Mouse (Mus musculus): ENCODE measurements around the gene Fat1. TPM values are rescaled to one million over a fixed set of nuclear protein-coding genes. Genes with fewer than 3 reads are reported as not detected.

Gene Fat1
- polyA plus RNA-seq, 1 experiment: not detected

DNA sequence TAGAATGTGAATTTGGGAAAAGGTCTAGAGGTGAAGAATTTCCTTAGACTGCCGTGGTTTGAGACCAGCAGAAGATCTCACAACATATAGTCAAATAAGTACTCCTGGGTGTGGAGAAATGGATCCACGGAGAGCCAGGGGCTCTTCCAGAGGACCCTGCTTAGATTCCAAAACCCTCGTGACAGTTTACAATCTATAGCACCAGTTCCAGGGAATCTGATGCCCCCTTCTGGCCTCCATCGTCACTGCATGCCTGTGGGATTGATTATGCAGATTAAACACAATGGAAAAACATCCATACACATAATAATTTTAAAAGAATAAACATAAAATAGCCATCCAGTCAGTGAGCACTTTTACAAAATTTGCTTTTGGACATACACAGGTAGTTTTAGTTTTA is 75.4 kb downstream of the Fat1 start:
- H3K4me3 ChIP-seq (ENCODE audit: insufficient read depth, low read depth, low read length): no peak overlapping the region
- TF ChIP-seq CTCF (IDR thresholded peaks at IDR 0.05; ENCODE audit: insufficient read depth, low read depth, low read length): no peak
- no peak for TF ChIP-seq POLR2A (IDR thresholded peaks at IDR 0.05; ENCODE audit: insufficient read depth, low read depth, low read length)
- no peak overlapping the region for H3K27ac ChIP-seq (ENCODE audit: insufficient read depth, low read depth, low read length)
- no peaks in the 10 kb centered on the region for H3K4me1 ChIP-seq (ENCODE audit: control insufficient read depth, insufficient read depth, low read length)
- 41% methylated on average over 4 of the region's 4 CpGs for WGBS

DNA sequence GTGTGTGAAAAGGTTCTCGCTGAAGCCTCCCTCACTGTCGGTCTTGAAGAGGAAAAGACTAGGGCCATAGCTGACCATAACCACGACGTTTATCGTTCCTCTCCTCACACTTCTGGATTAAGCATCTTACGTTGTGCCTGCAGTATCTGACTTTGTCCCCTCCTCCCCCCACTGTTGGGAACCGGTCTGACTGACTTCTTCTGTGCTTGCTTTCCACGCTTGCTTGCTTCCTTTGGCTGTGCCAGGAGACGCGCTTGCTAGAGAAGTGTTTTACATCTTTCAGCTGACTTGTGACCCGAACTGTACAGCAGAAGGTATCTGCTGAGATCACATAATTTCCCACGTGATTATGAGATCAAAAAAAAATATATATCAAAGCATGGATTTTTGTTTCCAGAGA is 76.5 kb downstream of the Fat1 start:
- TF ChIP-seq POLR2A (IDR thresholded peaks at IDR 0.05; ENCODE audit: insufficient read depth, low read depth, low read length) (no peak), CTCF (IDR thresholded peaks at IDR 0.05; ENCODE audit: insufficient read depth, low read depth, low read length) (no peak)
- no peak overlapping the region for H3K4me3 ChIP-seq (ENCODE audit: insufficient read depth, low read depth, low read length)
- no peaks in the 10 kb centered on the region for H3K4me1 ChIP-seq (ENCODE audit: control insufficient read depth, insufficient read depth, low read length)
- H3K27ac ChIP-seq (ENCODE audit: insufficient read depth, low read depth, low read length): no peak overlapping the region
- WGBS: 87% methylated on average over 12 of the region's 12 CpGs

GRCm38 (mm10) chr8:45013852-45014251 is 78.6 kb downstream of the Fat1 start:
- H3K27ac ChIP-seq (ENCODE audit: insufficient read depth, low read depth, low read length): no peak overlapping the region
- no peak overlapping the region for H3K4me3 ChIP-seq (ENCODE audit: insufficient read depth, low read depth, low read length)
- WGBS: 78% methylated on average over 8 of the region's 8 CpGs
- no peaks in the 10 kb centered on the region for H3K4me1 ChIP-seq (ENCODE audit: control insufficient read depth, insufficient read depth, low read length)
- no peak for TF ChIP-seq POLR2A (IDR thresholded peaks at IDR 0.05; ENCODE audit: insufficient read depth, low read depth, low read length)
- no peak for TF ChIP-seq CTCF (IDR thresholded peaks at IDR 0.05; ENCODE audit: insufficient read depth, low read depth, low read length)

- H3K4me3 ChIP-seq (ENCODE audit: insufficient read depth, low read depth, low read length): no peak overlapping the region
- TF ChIP-seq CTCF (IDR thresholded peaks at IDR 0.05; ENCODE audit: insufficient read depth, low read depth, low read length) (no peak), POLR2A (IDR thresholded peaks at IDR 0.05; ENCODE audit: insufficient read depth, low read depth, low read length) (no peak)
- H3K4me1 ChIP-seq (ENCODE audit: control insufficient read depth, insufficient read depth, low read length): no peaks in the 10 kb centered on the region
- H3K27ac ChIP-seq (ENCODE audit: insufficient read depth, low read depth, low read length): no peak overlapping the region
- 92% methylated on average over 11 of the region's 11 CpGs for WGBS
Measured at GRCm38 (mm10) chr8:45014498-45015067, 79.3 kb downstream of the Fat1 start.

GRCm38 (mm10) chr8:45015876-45016275 is 80.6 kb downstream of the Fat1 start:
- WGBS: 83% methylated on average over 8 of the region's 8 CpGs

GRCm38 (mm10) chr8:45019241-45019640 is 84.0 kb downstream of the Fat1 start:
- no peak overlapping the region for H3K4me3 ChIP-seq (ENCODE audit: insufficient read depth, low read depth, low read length)
- TF ChIP-seq POLR2A (IDR thresholded peaks at IDR 0.05; ENCODE audit: insufficient read depth, low read depth, low read length) (no peak), CTCF (IDR thresholded peaks at IDR 0.05; ENCODE audit: insufficient read depth, low read depth, low read length) (no peak)
- WGBS: 72% methylated on average over 5 of the region's 5 CpGs
- no peak overlapping the region for H3K27ac ChIP-seq (ENCODE audit: insufficient read depth, low read depth, low read length)
- H3K4me1 ChIP-seq (ENCODE audit: control insufficient read depth, insufficient read depth, low read length): peaks cover 4% of the 10 kb centered on the region; the same call in 1 of the 2 replicates

More at GRCm38 (mm10) chr8:45015876-45016275, 80.6 kb downstream of the Fat1 start:
- Histone ChIP-seq H3K4me1 (ENCODE audit: control insufficient read depth, insufficient read depth, low read length) (no peaks in the 10 kb centered on the region), H3K27ac (ENCODE audit: insufficient read depth, low read depth, low read length) (no peak overlapping the region), H3K4me3 (ENCODE audit: insufficient read depth, low read depth, low read length) (no peak overlapping the region)
- no peak for TF ChIP-seq CTCF (IDR thresholded peaks at IDR 0.05; ENCODE audit: insufficient read depth, low read depth, low read length)
- TF ChIP-seq POLR2A (IDR thresholded peaks at IDR 0.05; ENCODE audit: insufficient read depth, low read depth, low read length): no peak

GRCm38 (mm10) chr8:45021171-45021570 is 85.9 kb downstream of the Fat1 start:
- Histone ChIP-seq H3K27ac (ENCODE audit: insufficient read depth, low read depth, low read length) (no peak overlapping the region), H3K4me3 (ENCODE audit: insufficient read depth, low read depth, low read length) (no peak overlapping the region), H3K4me1 (ENCODE audit: control insufficient read depth, insufficient read depth, low read length) (peaks cover 4% of the 10 kb centered on the region; the same call in 1 of the 2 replicates)
- TF ChIP-seq POLR2A (IDR thresholded peaks at IDR 0.05; ENCODE audit: insufficient read depth, low read depth, low read length): no peak
- no peak for TF ChIP-seq CTCF (IDR thresholded peaks at IDR 0.05; ENCODE audit: insufficient read depth, low read depth, low read length)
- 85% methylated on average over 5 of the region's 5 CpGs for WGBS

GRCm38 (mm10) chr8:45021911-45022665 is 86.8 kb downstream of the Fat1 start:
- Histone ChIP-seq H3K27ac (ENCODE audit: insufficient read depth, low read depth, low read length) (no peak overlapping the region), H3K4me3 (ENCODE audit: insufficient read depth, low read depth, low read length) (no peak overlapping the region), H3K4me1 (ENCODE audit: control insufficient read depth, insufficient read depth, low read length) (peaks cover 4% of the 10 kb centered on the region; the same call in 1 of the 2 replicates)
- no peak for TF ChIP-seq CTCF (IDR thresholded peaks at IDR 0.05; ENCODE audit: insufficient read depth, low read depth, low read length)
- no peak for TF ChIP-seq POLR2A (IDR thresholded peaks at IDR 0.05; ENCODE audit: insufficient read depth, low read depth, low read length)
- 72% methylated on average over 21 of the region's 21 CpGs for WGBS

GRCm38 (mm10) chr8:45028081-45028497 is 92.8 kb downstream of the Fat1 start:
- Histone ChIP-seq H3K4me3 (ENCODE audit: insufficient read depth, low read depth, low read length) (no peak overlapping the region), H3K27ac (ENCODE audit: insufficient read depth, low read depth, low read length) (no peak overlapping the region), H3K4me1 (ENCODE audit: control insufficient read depth, insufficient read depth, low read length) (no peaks in the 10 kb centered on the region)
- 63% methylated on average over 6 of the region's 6 CpGs for WGBS
- TF ChIP-seq CTCF (IDR thresholded peaks at IDR 0.05; ENCODE audit: insufficient read depth, low read depth, low read length): no peak
- no peak for TF ChIP-seq POLR2A (IDR thresholded peaks at IDR 0.05; ENCODE audit: insufficient read depth, low read depth, low read length)

All from olfactory bulb, adult 2 months (tissue).